Mouse (Mus musculus) CD4-positive helper T cell, adult 2 months (primary cell): ENCODE results near the gene Muc15.

ENCODE experiments used
- DNase-seq: peaks from one replicate; pipeline ENCODE4 v3.0.0-alpha.2; 2012; ENCODE audit warnings: low read depth, missing footprints, low spot score

Muc15 gene

GRCm38 (mm10) chr2:110721290-110721753 lies at the start of gene Muc15:
TSS of gene Muc15 (plus strand) at chr2:110721340.
- no peak for DNase-seq

- DNase-seq, result no peak
Measured at GRCm38 (mm10) chr2:110709436-110709835, 11.7 kb upstream of the Muc15 start.

GRCm38 (mm10) chr2:110710055-110710720 lies 11.0 kb upstream of the Muc15 start:
- no peak for DNase-seq

- no peak for DNase-seq
Measured at GRCm38 (mm10) chr2:110719051-110719450, 2.1 kb upstream of the Muc15 start.

- DNase-seq, result no peak
Measured at GRCm38 (mm10) chr2:110722208-110722607, 1.1 kb downstream of the Muc15 start.

- no peak for DNase-seq
Measured at GRCm38 (mm10) chr2:110726106-110726505, 5.0 kb downstream of the Muc15 start.

- DNase-seq, result no peak
Measured at GRCm38 (mm10) chr2:110737236-110737635, 16.1 kb downstream of the Muc15 start.

GRCm38 (mm10) chr2:110737981-110738380 lies 16.8 kb downstream of the Muc15 start:
- no peak for DNase-seq

- DNase-seq, result no peak
Measured at GRCm38 (mm10) chr2:110739781-110740180, 18.6 kb downstream of the Muc15 start.

- DNase-seq, result no peak
Measured at GRCm38 (mm10) chr2:110740493-110740892, 19.4 kb downstream of the Muc15 start.

GRCm38 (mm10) chr2:110757556-110757955 lies 36.4 kb downstream of the Muc15 start:
- no peak for DNase-seq

- no peak for DNase-seq
Measured at GRCm38 (mm10) chr2:110759434-110759833, 38.3 kb downstream of the Muc15 start.

GRCm38 (mm10) chr2:110787396-110787795 lies 66.3 kb downstream of the Muc15 start:
- DNase-seq, result no peak
